Mouse (Mus musculus) spleen, adult 18-20 months (tissue): ENCODE measurements around the gene Rcan2.

ENCODE experiments used
- DNase-seq, 2 experiments: peaks; one replicate each; pipeline ENCODE4 v3.0.0; 2022; ENCODE audit warnings: mixed read lengths in 2 of 2

Gene Rcan2

GRCm38 (mm10) chr17:43931731-43932130, 130.6 kb downstream of the Rcan2 start:
- DNase-seq, result no peak

GRCm38 (mm10) chr17:43934056-43934455, 132.9 kb downstream of the Rcan2 start:
- no peak for DNase-seq

GRCm38 (mm10) chr17:43952219-43952618, 151.1 kb downstream of the Rcan2 start:
- peak in 1 of 2 experiments; percentile 5 for DNase-seq

- DNase-seq, result no peak
Measured at GRCm38 (mm10) chr17:43952661-43953534, 151.7 kb downstream of the Rcan2 start.

- no peak for DNase-seq
Measured at GRCm38 (mm10) chr17:43953535-43953918, 152.4 kb downstream of the Rcan2 start.

- no peak for DNase-seq
Measured at GRCm38 (mm10) chr17:43959797-43960196, 158.6 kb downstream of the Rcan2 start.

- DNase-seq, result no peak
Measured at GRCm38 (mm10) chr17:43969943-43970342, 168.8 kb downstream of the Rcan2 start.

- DNase-seq, result no peak
Measured at GRCm38 (mm10) chr17:43977572-43977971, 176.4 kb downstream of the Rcan2 start.

- DNase-seq, result no peak
Measured at GRCm38 (mm10) chr17:43979925-43980324, 178.8 kb downstream of the Rcan2 start.

- DNase-seq, result no peak
Measured at GRCm38 (mm10) chr17:43982505-43982904, 181.4 kb downstream of the Rcan2 start.

GRCm38 (mm10) chr17:43989334-43989945, 188.3 kb downstream of the Rcan2 start:
- no peak for DNase-seq

GRCm38 (mm10) chr17:43990957-43991383, 189.8 kb downstream of the Rcan2 start:
- no peak for DNase-seq

- no peak for DNase-seq
Measured at GRCm38 (mm10) chr17:43994080-43994479, 192.9 kb downstream of the Rcan2 start.

- DNase-seq, result no peak
Measured at GRCm38 (mm10) chr17:43997514-43997913, 196.4 kb downstream of the Rcan2 start.

- DNase-seq, result no peak
Measured at GRCm38 (mm10) chr17:43998095-43998494, 196.9 kb downstream of the Rcan2 start.

- DNase-seq, result no peak
Measured at GRCm38 (mm10) chr17:44004401-44004800, 203.2 kb downstream of the Rcan2 start.

GRCm38 (mm10) chr17:44007411-44007810, 206.3 kb downstream of the Rcan2 start:
- no peak for DNase-seq

GRCm38 (mm10) chr17:44011917-44012316, 210.8 kb downstream of the Rcan2 start:
- no peak for DNase-seq

- DNase-seq, result no peak
Measured at GRCm38 (mm10) chr17:44013756-44014510, 212.8 kb downstream of the Rcan2 start.

- no peak for DNase-seq
Measured at GRCm38 (mm10) chr17:44016314-44016713, 215.2 kb downstream of the Rcan2 start.

GRCm38 (mm10) chr17:44020707-44021220, 219.6 kb downstream of the Rcan2 start:
- DNase-seq, result no peak

- DNase-seq, result no peak
Measured at GRCm38 (mm10) chr17:44023842-44024241, 222.7 kb downstream of the Rcan2 start.

GRCm38 (mm10) chr17:44025011-44025410, 223.9 kb downstream of the Rcan2 start:
- DNase-seq, result no peak
